Mouse (Mus musculus) erythroblast, embryonic 14.5 days (primary cell): Measurements from ENCODE around the gene Alg12.

Source experiments
- GATA1 ChIP-seq: IDR thresholded peaks from 2 replicates; pipeline ENCODE4 v1.6.1; 2012; ENCODE audit warnings: low read length, inconsistent platforms, mixed read lengths
- TAL1 ChIP-seq: IDR thresholded peaks from 3 replicates; pipeline ENCODE4 v1.6.1; 2012; ENCODE audit warnings: low read length, inconsistent platforms, mixed read lengths

DNA sequence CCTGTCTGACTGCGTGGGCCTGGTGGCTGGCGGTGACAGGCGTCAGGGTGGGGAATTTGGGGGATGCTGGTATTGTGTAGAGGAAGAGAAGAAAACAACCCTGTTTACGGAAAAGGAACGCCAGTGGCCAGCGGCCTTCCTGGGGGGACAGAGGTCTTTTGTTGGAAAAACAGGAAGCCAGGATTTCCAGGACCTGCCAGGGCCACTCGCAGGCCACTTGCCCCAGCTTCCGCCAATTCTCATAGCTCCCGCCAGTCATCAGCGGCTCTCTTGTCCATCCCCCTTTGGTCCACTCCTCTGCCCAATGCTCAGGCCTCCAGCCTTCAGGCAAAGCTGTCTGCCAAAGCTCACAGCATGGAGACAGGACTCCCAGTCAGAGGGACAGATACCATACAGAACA, 21.0 kb upstream of the Alg12 start:
- TF ChIP-seq GATA1 (no peak), TAL1 (no peak)
